Mouse (Mus musculus): Measurements from ENCODE around the gene Efna3. TPM values are rescaled to one million over a fixed set of nuclear protein-coding genes. Genes with fewer than 3 reads are reported as not detected.

Gene Efna3
- polyA plus RNA-seq, 1 experiment from 2014 or later, result 59.2 TPM

Other genes starting within 250 kb of the Efna3 start
- gene Rusc1, start 229.7 kb downstream of the Efna3 start, polyA plus RNA-seq (2015; fragmentation: Nextera tagmentation; extraction: Ambion mirVana), result 29.2 and 31.1 TPM in 2 replicates
- gene Gm43738, start 221.9 kb downstream of the Efna3 start, polyA plus RNA-seq (2015; fragmentation: Nextera tagmentation; extraction: Ambion mirVana), result not detected in 2 replicates
- 253 and 265 TPM in 2 replicates for gene Fdps, start 221.0 kb downstream of the Efna3 start, polyA plus RNA-seq (2015; fragmentation: Nextera tagmentation; extraction: Ambion mirVana)
- 0.20 and 0.23 TPM in 2 replicates for gene Pklr, start 186.8 kb downstream of the Efna3 start, polyA plus RNA-seq (2015; fragmentation: Nextera tagmentation; extraction: Ambion mirVana)
- gene Hcn3, start 162.8 kb downstream of the Efna3 start, polyA plus RNA-seq (2015; fragmentation: Nextera tagmentation; extraction: Ambion mirVana), result 1.9 and 2.2 TPM in 2 replicates
- 23.9 and 25.0 TPM in 2 replicates for gene Clk2, start 158.2 kb downstream of the Efna3 start, polyA plus RNA-seq (2015; fragmentation: Nextera tagmentation; extraction: Ambion mirVana)
- 101 and 115 TPM in 2 replicates for gene Scamp3, start 145.5 kb downstream of the Efna3 start, polyA plus RNA-seq (2015; fragmentation: Nextera tagmentation; extraction: Ambion mirVana)
- 31.4 and 34.0 TPM in 2 replicates for gene Fam189b, start 139.8 kb downstream of the Efna3 start, polyA plus RNA-seq (2015; fragmentation: Nextera tagmentation; extraction: Ambion mirVana)
- 62.5 and 70.9 TPM in 2 replicates for gene Gba, start 120.0 kb downstream of the Efna3 start, polyA plus RNA-seq (2015; fragmentation: Nextera tagmentation; extraction: Ambion mirVana)
- gene Thbs3, start 107.8 kb downstream of the Efna3 start, polyA plus RNA-seq (2015; fragmentation: Nextera tagmentation; extraction: Ambion mirVana), result 94.0 and 116 TPM in 2 replicates
- gene Mtx1, start 95.9 kb downstream of the Efna3 start, polyA plus RNA-seq (2015; fragmentation: Nextera tagmentation; extraction: Ambion mirVana), result 156 and 180 TPM in 2 replicates
- 0.64 and 0.68 TPM in 2 replicates for gene Muc1, start 93.9 kb downstream of the Efna3 start, polyA plus RNA-seq (2015; fragmentation: Nextera tagmentation; extraction: Ambion mirVana)
- 307 and 334 TPM in 2 replicates for gene Krtcap2, start 77.0 kb downstream of the Efna3 start, polyA plus RNA-seq (2015; fragmentation: Nextera tagmentation; extraction: Ambion mirVana)
- 4.0 and 4.7 TPM in 2 replicates for gene Trim46, start 76.7 kb downstream of the Efna3 start, polyA plus RNA-seq (2015; fragmentation: Nextera tagmentation; extraction: Ambion mirVana)
- 131 and 161 TPM in 2 replicates for gene Dpm3, start 63.6 kb downstream of the Efna3 start, polyA plus RNA-seq (2015; fragmentation: Nextera tagmentation; extraction: Ambion mirVana)
- gene Slc50a1, start 52.4 kb downstream of the Efna3 start, polyA plus RNA-seq (2015; fragmentation: Nextera tagmentation; extraction: Ambion mirVana), result 91.9 and 92.8 TPM in 2 replicates
- 59.6 and 64.2 TPM in 2 replicates for gene Efna1, start 41.8 kb downstream of the Efna3 start, polyA plus RNA-seq (2015; fragmentation: Nextera tagmentation; extraction: Ambion mirVana)
- gene Efna4, start 15.1 kb upstream of the Efna3 start, polyA plus RNA-seq (2015; fragmentation: Nextera tagmentation; extraction: Ambion mirVana), result 30.4 and 34.4 TPM in 2 replicates
- 94.4 and 106 TPM in 2 replicates for gene Adam15, start 27.0 kb upstream of the Efna3 start, polyA plus RNA-seq (2015; fragmentation: Nextera tagmentation; extraction: Ambion mirVana)
- gene Dcst2, start 39.0 kb upstream of the Efna3 start, polyA plus RNA-seq (2015; fragmentation: Nextera tagmentation; extraction: Ambion mirVana), result 0.20 and 0.23 TPM in 2 replicates
- 0.52 and 0.76 TPM in 2 replicates for gene Dcst1, start 42.3 kb upstream of the Efna3 start, polyA plus RNA-seq (2015; fragmentation: Nextera tagmentation; extraction: Ambion mirVana)
- 7.0 and 7.2 TPM in 2 replicates for gene Zbtb7b, start 71.8 kb upstream of the Efna3 start, polyA plus RNA-seq (2015; fragmentation: Nextera tagmentation; extraction: Ambion mirVana)
- gene Lenep, start 79.8 kb upstream of the Efna3 start, polyA plus RNA-seq (2015; fragmentation: Nextera tagmentation; extraction: Ambion mirVana), result not detected in 2 replicates
- 27.1 and 31.0 TPM in 2 replicates for gene Flad1, start 88.9 kb upstream of the Efna3 start, polyA plus RNA-seq (2015; fragmentation: Nextera tagmentation; extraction: Ambion mirVana)
- gene Cks1b, start 95.4 kb upstream of the Efna3 start, polyA plus RNA-seq (2015; fragmentation: Nextera tagmentation; extraction: Ambion mirVana), result 340 and 365 TPM in 2 replicates
- 108 and 112 TPM in 2 replicates for gene Shc1, start 95.5 kb upstream of the Efna3 start, polyA plus RNA-seq (2015; fragmentation: Nextera tagmentation; extraction: Ambion mirVana)
- gene Pygo2, start 107.2 kb upstream of the Efna3 start, polyA plus RNA-seq (2015; fragmentation: Nextera tagmentation; extraction: Ambion mirVana), result 37.1 and 43.7 TPM in 2 replicates
- 33.9 and 51.5 TPM in 2 replicates for gene Pbxip1, start 113.7 kb upstream of the Efna3 start, polyA plus RNA-seq (2015; fragmentation: Nextera tagmentation; extraction: Ambion mirVana)
- 55.2 and 61.1 TPM in 2 replicates for gene Pmvk, start 131.6 kb upstream of the Efna3 start, polyA plus RNA-seq (2015; fragmentation: Nextera tagmentation; extraction: Ambion mirVana)
- gene Kcnn3, start 197.2 kb upstream of the Efna3 start, polyA plus RNA-seq (2015; fragmentation: Nextera tagmentation; extraction: Ambion mirVana), result 4.7 and 5.4 TPM in 2 replicates

Measured in limb, embryonic 15.5 days (tissue).